Mouse (Mus musculus): ENCODE measurements around the gene Gsta1. TPM values are rescaled to one million over a fixed set of nuclear protein-coding genes. Genes with fewer than 3 reads are reported as not detected.
"Not testable (repeated sequence)": the region's sequence is repeated elsewhere in the genome, so short reads cannot be mapped to it uniquely, and the experiment has no call there.

Gsta1 gene
- polyA plus RNA-seq, 1 experiment: not detected

- Histone ChIP-seq H3K4me1 (ENCODE audit: control insufficient read depth, insufficient read depth, low read length) (no peaks in the 10 kb centered on the region), H3K27ac (ENCODE audit: control insufficient read depth, insufficient read depth, low read depth, low read length, poor library complexity) (no peak overlapping the region), H3K4me3 (replicated peaks; ENCODE audit: control insufficient read depth, low read depth, low read length) (no peak overlapping the region)
- TF ChIP-seq POLR2A (IDR thresholded peaks at IDR 0.05; ENCODE audit: borderline replicate concordance, control insufficient read depth, low read depth, low read length) (no peak), CTCF (IDR thresholded peaks at IDR 0.05; ENCODE audit: control insufficient read depth, insufficient read depth, low read length) (no peak)
- 84% methylated on average over 10 of the region's 10 CpGs for WGBS
Observed at GRCm38 (mm10) chr9:78223221-78223902, 7.1 kb upstream of the Gsta1 start.

GRCm38 (mm10) chr9:78224418-78224817, 6.0 kb upstream of the Gsta1 start:
- no peak for TF ChIP-seq CTCF (IDR thresholded peaks at IDR 0.05; ENCODE audit: control insufficient read depth, insufficient read depth, low read length)
- TF ChIP-seq POLR2A (IDR thresholded peaks at IDR 0.05; ENCODE audit: borderline replicate concordance, control insufficient read depth, low read depth, low read length): no peak
- no peaks in the 10 kb centered on the region for H3K4me1 ChIP-seq (ENCODE audit: control insufficient read depth, insufficient read depth, low read length)
- H3K4me3 ChIP-seq (replicated peaks; ENCODE audit: control insufficient read depth, low read depth, low read length): no peak overlapping the region
- H3K27ac ChIP-seq (ENCODE audit: control insufficient read depth, insufficient read depth, low read depth, low read length, poor library complexity): no peak overlapping the region
- WGBS: 79% methylated on average over 2 of the region's 2 CpGs

- TF ChIP-seq CTCF (IDR thresholded peaks at IDR 0.05; ENCODE audit: control insufficient read depth, insufficient read depth, low read length): no peak
- TF ChIP-seq POLR2A (IDR thresholded peaks at IDR 0.05; ENCODE audit: borderline replicate concordance, control insufficient read depth, low read depth, low read length): no peak
- H3K27ac ChIP-seq (ENCODE audit: control insufficient read depth, insufficient read depth, low read depth, low read length, poor library complexity): no peak overlapping the region
- no peak overlapping the region for H3K4me3 ChIP-seq (replicated peaks; ENCODE audit: control insufficient read depth, low read depth, low read length)
- no peaks in the 10 kb centered on the region for H3K4me1 ChIP-seq (ENCODE audit: control insufficient read depth, insufficient read depth, low read length)
- WGBS: 42% methylated on average over 11 of the region's 11 CpGs
Observed at GRCm38 (mm10) chr9:78225304-78225703, 5.2 kb upstream of the Gsta1 start.

- TF ChIP-seq POLR2A (IDR thresholded peaks at IDR 0.05; ENCODE audit: borderline replicate concordance, control insufficient read depth, low read depth, low read length): no peak
- TF ChIP-seq CTCF (IDR thresholded peaks at IDR 0.05; ENCODE audit: control insufficient read depth, insufficient read depth, low read length): no peak
- WGBS: 18% methylated on average over 2 of the region's 2 CpGs
- Histone ChIP-seq H3K27ac (ENCODE audit: control insufficient read depth, insufficient read depth, low read depth, low read length, poor library complexity) (no peak overlapping the region), H3K4me1 (ENCODE audit: control insufficient read depth, insufficient read depth, low read length) (no peaks in the 10 kb centered on the region), H3K4me3 (replicated peaks; ENCODE audit: control insufficient read depth, low read depth, low read length) (no peak overlapping the region)
Observed at GRCm38 (mm10) chr9:78228122-78228521, 2.3 kb upstream of the Gsta1 start.

- not testable (repeated sequence) for H3K4me1 ChIP-seq (ENCODE audit: control insufficient read depth, insufficient read depth, low read length); H3K4me3 ChIP-seq (replicated peaks; ENCODE audit: control insufficient read depth, low read depth, low read length); H3K27ac ChIP-seq (ENCODE audit: control insufficient read depth, insufficient read depth, low read depth, low read length, poor library complexity)
- 63% methylated on average over 3 of the region's 3 CpGs for WGBS
Observed at GRCm38 (mm10) chr9:78229658-78230057, 798 bp upstream of the Gsta1 start.

- not testable (repeated sequence) for H3K4me3 ChIP-seq (replicated peaks; ENCODE audit: control insufficient read depth, low read depth, low read length); H3K4me1 ChIP-seq (ENCODE audit: control insufficient read depth, insufficient read depth, low read length); H3K27ac ChIP-seq (ENCODE audit: control insufficient read depth, insufficient read depth, low read depth, low read length, poor library complexity)
- WGBS: no CpG with 5 or more reads among the region's 10 CpGs
Observed at GRCm38 (mm10) chr9:78233121-78233695, 2.8 kb downstream of the Gsta1 start.

- H3K4me1 ChIP-seq (ENCODE audit: control insufficient read depth, insufficient read depth, low read length); H3K4me3 ChIP-seq (replicated peaks; ENCODE audit: control insufficient read depth, low read depth, low read length); H3K27ac ChIP-seq (ENCODE audit: control insufficient read depth, insufficient read depth, low read depth, low read length, poor library complexity): not testable (repeated sequence)
- WGBS: 61% methylated on average over 4 of the region's 4 CpGs
Observed at GRCm38 (mm10) chr9:78255683-78256470, 25.4 kb downstream of the Gsta1 start.

- WGBS: 71% methylated on average over 2 of the region's 3 CpGs
- H3K4me3 ChIP-seq (replicated peaks; ENCODE audit: control insufficient read depth, low read depth, low read length); H3K4me1 ChIP-seq (ENCODE audit: control insufficient read depth, insufficient read depth, low read length); H3K27ac ChIP-seq (ENCODE audit: control insufficient read depth, insufficient read depth, low read depth, low read length, poor library complexity): not testable (repeated sequence)
Observed at GRCm38 (mm10) chr9:78256914-78257313, 26.5 kb downstream of the Gsta1 start, which contains the start of gene Gm3776. Gene Gm3776 (plus strand): TSS chr9:78257129.

- not testable (repeated sequence) for H3K4me3 ChIP-seq (replicated peaks; ENCODE audit: control insufficient read depth, low read depth, low read length); H3K4me1 ChIP-seq (ENCODE audit: control insufficient read depth, insufficient read depth, low read length); H3K27ac ChIP-seq (ENCODE audit: control insufficient read depth, insufficient read depth, low read depth, low read length, poor library complexity)
- WGBS: 0% methylated on average over 1 of the region's 6 CpGs
Observed at GRCm38 (mm10) chr9:78259688-78260087, 29.2 kb downstream of the Gsta1 start.

GRCm38 (mm10) chr9:78270945-78271344, 40.5 kb downstream of the Gsta1 start:
- not testable (repeated sequence) for H3K27ac ChIP-seq (ENCODE audit: control insufficient read depth, insufficient read depth, low read depth, low read length, poor library complexity); H3K4me1 ChIP-seq (ENCODE audit: control insufficient read depth, insufficient read depth, low read length); H3K4me3 ChIP-seq (replicated peaks; ENCODE audit: control insufficient read depth, low read depth, low read length)
- WGBS: 54% methylated on average over 3 of the region's 3 CpGs

- not testable (repeated sequence) for H3K4me1 ChIP-seq (ENCODE audit: control insufficient read depth, insufficient read depth, low read length); H3K27ac ChIP-seq (ENCODE audit: control insufficient read depth, insufficient read depth, low read depth, low read length, poor library complexity); H3K4me3 ChIP-seq (replicated peaks; ENCODE audit: control insufficient read depth, low read depth, low read length)
- WGBS: 79% methylated on average over 4 of the region's 4 CpGs
Observed at GRCm38 (mm10) chr9:78282002-78282711, 51.7 kb downstream of the Gsta1 start.

GRCm38 (mm10) chr9:78289063-78289462, 58.6 kb downstream of the Gsta1 start:
- not testable (repeated sequence) for H3K27ac ChIP-seq (ENCODE audit: control insufficient read depth, insufficient read depth, low read depth, low read length, poor library complexity); H3K4me1 ChIP-seq (ENCODE audit: control insufficient read depth, insufficient read depth, low read length); H3K4me3 ChIP-seq (replicated peaks; ENCODE audit: control insufficient read depth, low read depth, low read length)
- 50% methylated on average over 1 of the region's 1 CpGs for WGBS

Data from bone marrow, adult 2 months (tissue).